Mouse (Mus musculus) forebrain, embryonic 12.5 days (tissue): ENCODE measurements around the gene Ftcd. TPM values are rescaled to one million over a fixed set of nuclear protein-coding genes. Genes with fewer than 3 reads are reported as not detected.
A peak's percentile ranks its signal among the peaks of the same experiment; 100 is the strongest.

Source experiments
- ATAC-seq: fragments of 200-750 bp; cut with Nextera tagmentation; 2 replicates; pipeline ENCODE4 v1.8.0; 2017; ENCODE audit warnings: moderate TSS enrichment; ENCODE audit not compliant: low FRiP score
- H3K27ac ChIP-seq: fragments of 300-500 bp; sonication (generic); 2 replicates; pipeline ENCODE4 v1.5.1; 2016; ENCODE audit warnings: mild to moderate bottlenecking
- H3K27me3 ChIP-seq: fragments of 300-500 bp; sonication (generic); 2 replicates; pipeline ENCODE4 v1.6.1; 2016; ENCODE audit warnings: mild to moderate bottlenecking
- H3K36me3 ChIP-seq: fragments of 300-500 bp; sonication (generic); replicated peaks from 2 replicates; pipeline ENCODE4 v1.6.1; 2016; ENCODE audit warnings: mild to moderate bottlenecking
- H3K4me1 ChIP-seq: fragments of 300-500 bp; sonication (generic); 2 replicates; pipeline ENCODE4 v1.6.1; 2016
- H3K4me2 ChIP-seq: fragments of 300-500 bp; sonication (generic); 2 replicates; pipeline ENCODE4 v1.6.1; 2016; ENCODE audit warnings: mild to moderate bottlenecking, moderate library complexity
- H3K4me3 ChIP-seq: fragments of 300-500 bp; sonication (generic); replicated peaks from 2 replicates; pipeline ENCODE4 v1.5.1; 2016; ENCODE audit warnings: mild to moderate bottlenecking
- H3K9ac ChIP-seq: fragments of 300-500 bp; sonication (generic); 2 replicates; pipeline ENCODE4 v1.6.1; 2016; ENCODE audit warnings: mild to moderate bottlenecking
- H3K9me3 ChIP-seq: fragments of 300-500 bp; sonication (generic); 2 replicates; pipeline ENCODE4 v1.6.1; 2016
- WGBS: fragments of 180-500 bp; shearing (Covaris S2); methylation state at CpG from one replicate; pipeline ENCODE4 v1.1.7; 2016; 5-methylcytosine and 5-hydroxymethylcytosine counted together
- polyA plus RNA-seq: library from polyadenylated mRNA; unstranded; fragments of >200 nt; fragmentation: Nextera tagmentation; extraction: Ambion mirVana; gene quantifications from 2 replicates; pipeline ENCODE4 v1.2.1, GENCODE M21; 2016

Gene Ftcd
- polyA plus RNA-seq, 1 experiment from 2014 or later = not detected

GRCm38 (mm10) chr10:76622928-76623680 is 47.7 kb downstream of the Ftcd start, which contains the start of gene Col6a2:
Gene Col6a2 (minus strand): TSS chr10:76623630.
- ATAC-seq = peak; percentile 81
- peak within 1 kb of the TSS; percentile 58 for H3K4me2 ChIP-seq
- no peaks in the 10 kb centered on the region for H3K36me3 ChIP-seq
- H3K9ac ChIP-seq = peak within 1 kb of the TSS; percentile 33; the same call in 1 of the 2 replicates
- H3K27ac ChIP-seq = no peak within 1 kb of the TSS
- WGBS = 3% methylated on average over 30 of the region's 31 CpGs
- H3K4me1 ChIP-seq = peaks cover 10% of the 10 kb centered on the region
- peak within 1 kb of the TSS; percentile 38 for H3K4me3 ChIP-seq
- H3K27me3 ChIP-seq = 0 out of 2 replicates have a peak, but pooled peaks cover 14% of the 10 kb centered on the region
- no peaks in the 10 kb centered on the region for H3K9me3 ChIP-seq

GRCm38 (mm10) chr10:76623734-76624133 is 48.3 kb downstream of the Ftcd start:
- no peak for ATAC-seq
- no peak overlapping the region for H3K27ac ChIP-seq
- no peaks in the 10 kb centered on the region for H3K36me3 ChIP-seq
- peak overlapping the region; percentile 38 for H3K4me3 ChIP-seq
- 0 out of 2 replicates have a peak, but pooled peaks cover 14% of the 10 kb centered on the region for H3K27me3 ChIP-seq
- 17% methylated on average over 7 of the region's 7 CpGs for WGBS
- H3K4me2 ChIP-seq = peak overlapping the region; percentile 58
- peaks cover 10% of the 10 kb centered on the region for H3K4me1 ChIP-seq
- no peaks in the 10 kb centered on the region for H3K9me3 ChIP-seq
- peak overlapping the region; percentile 33; the same call in 1 of the 2 replicates for H3K9ac ChIP-seq

- Histone ChIP-seq H3K27me3 (0 out of 2 replicates have a peak, but pooled peaks cover 14% of the 10 kb centered on the region), H3K36me3 (no peaks in the 10 kb centered on the region), H3K9me3 (no peaks in the 10 kb centered on the region), H3K4me3 (no peak overlapping the region), H3K4me2 (no peak overlapping the region), H3K27ac (no peak overlapping the region), H3K4me1 (peaks cover 10% of the 10 kb centered on the region), H3K9ac (no peak overlapping the region)
- ATAC-seq = no peak
- 81% methylated on average over 7 of the region's 7 CpGs for WGBS
These were observed 49.5 kb downstream of the Ftcd start for GRCm38 (mm10) chr10:76624903-76625302.

GRCm38 (mm10) chr10:76627714-76628113 is 52.3 kb downstream of the Ftcd start:
- 86% methylated on average over 5 of the region's 5 CpGs for WGBS
- Histone ChIP-seq H3K36me3 (no peaks in the 10 kb centered on the region), H3K4me2 (no peak overlapping the region), H3K4me1 (peaks cover 10% of the 10 kb centered on the region), H3K27ac (no peak overlapping the region), H3K4me3 (no peak overlapping the region), H3K9me3 (no peaks in the 10 kb centered on the region), H3K27me3 (0 out of 2 replicates have a peak, but pooled peaks cover 10% of the 10 kb centered on the region), H3K9ac (no peak overlapping the region)
- no peak for ATAC-seq

DNA sequence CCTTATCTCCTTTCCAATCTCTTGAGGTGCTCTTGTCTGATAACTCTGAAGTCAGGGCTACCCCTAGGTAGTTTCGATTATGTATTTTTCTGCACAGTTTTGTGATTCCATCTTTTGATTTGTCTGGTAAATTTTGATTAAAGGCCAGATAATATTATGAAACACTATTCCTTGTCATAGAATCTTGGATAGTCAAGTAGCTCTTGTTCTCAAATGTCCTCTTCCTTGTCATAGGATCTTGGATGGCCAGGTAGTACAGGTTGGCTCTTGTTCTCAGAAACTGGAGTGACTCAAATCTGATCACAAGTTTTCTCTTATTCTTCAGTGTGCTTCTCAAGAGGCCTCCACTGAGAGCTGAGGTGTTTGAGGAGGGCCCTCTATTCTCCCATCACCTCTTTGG is 55.2 kb downstream of the Ftcd start:
- H3K4me2 ChIP-seq = no peak overlapping the region
- no peaks in the 10 kb centered on the region for H3K36me3 ChIP-seq
- no peak overlapping the region for H3K4me3 ChIP-seq
- no peak for ATAC-seq
- no peaks in the 10 kb centered on the region for H3K27me3 ChIP-seq
- no peak overlapping the region for H3K9ac ChIP-seq
- WGBS = 91% methylated on average over 1 of the region's 1 CpGs
- no peak overlapping the region for H3K27ac ChIP-seq
- peaks cover 4% of the 10 kb centered on the region; the same call in 1 of the 2 replicates for H3K4me1 ChIP-seq
- no peaks in the 10 kb centered on the region for H3K9me3 ChIP-seq

- H3K27ac ChIP-seq = no peak overlapping the region
- ATAC-seq = no peak
- no peaks in the 10 kb centered on the region for H3K9me3 ChIP-seq
- H3K9ac ChIP-seq = no peak overlapping the region
- no peak overlapping the region for H3K4me2 ChIP-seq
- H3K4me1 ChIP-seq = peaks cover 4% of the 10 kb centered on the region; the same call in 1 of the 2 replicates
- WGBS = 81% methylated on average over 8 of the region's 8 CpGs
- no peaks in the 10 kb centered on the region for H3K27me3 ChIP-seq
- H3K36me3 ChIP-seq = no peaks in the 10 kb centered on the region
- no peak overlapping the region for H3K4me3 ChIP-seq
These were observed 57.2 kb downstream of the Ftcd start for GRCm38 (mm10) chr10:76632630-76633029.

GRCm38 (mm10) chr10:76634094-76634571 is 58.7 kb downstream of the Ftcd start:
- 52% methylated on average over 7 of the region's 7 CpGs for WGBS

DNA sequence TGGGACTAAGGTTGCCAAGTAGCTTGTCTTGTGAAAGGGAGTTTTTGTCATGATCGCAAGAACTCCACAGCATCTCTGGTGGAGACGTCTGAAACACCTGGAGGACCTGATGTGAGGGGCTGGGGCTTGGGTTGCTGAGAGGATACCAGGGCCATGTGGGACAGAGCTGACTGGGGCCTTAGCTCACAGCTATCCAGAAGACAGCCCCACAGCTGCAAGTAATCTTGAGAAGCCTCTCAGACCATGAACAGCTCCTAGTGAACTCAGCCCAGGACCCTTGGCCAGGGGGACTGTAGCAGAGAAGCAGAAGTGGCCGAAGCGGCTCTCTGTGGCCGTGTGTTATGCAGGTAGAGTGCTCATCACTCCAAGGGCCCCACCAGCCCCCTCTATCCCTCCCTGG is 59.1 kb downstream of the Ftcd start:
- H3K4me1 ChIP-seq = peaks cover 4% of the 10 kb centered on the region; the same call in 1 of the 2 replicates
- H3K27me3 ChIP-seq = no peaks in the 10 kb centered on the region
- H3K9ac ChIP-seq = no peak overlapping the region
- WGBS = 74% methylated on average over 5 of the region's 5 CpGs
- no peak overlapping the region for H3K4me3 ChIP-seq
- H3K9me3 ChIP-seq = no peaks in the 10 kb centered on the region
- H3K36me3 ChIP-seq = no peaks in the 10 kb centered on the region
- no peak for ATAC-seq
- H3K27ac ChIP-seq = no peak overlapping the region
- H3K4me2 ChIP-seq = no peak overlapping the region

More at GRCm38 (mm10) chr10:76634094-76634571, 58.7 kb downstream of the Ftcd start:
- no peaks in the 10 kb centered on the region for H3K27me3 ChIP-seq
- no peaks in the 10 kb centered on the region for H3K36me3 ChIP-seq
- H3K27ac ChIP-seq = no peak overlapping the region
- no peak for ATAC-seq
- H3K9me3 ChIP-seq = no peaks in the 10 kb centered on the region
- no peak overlapping the region for H3K9ac ChIP-seq
- peaks cover 4% of the 10 kb centered on the region; the same call in 1 of the 2 replicates for H3K4me1 ChIP-seq
- no peak overlapping the region for H3K4me3 ChIP-seq
- H3K4me2 ChIP-seq = no peak overlapping the region

DNA sequence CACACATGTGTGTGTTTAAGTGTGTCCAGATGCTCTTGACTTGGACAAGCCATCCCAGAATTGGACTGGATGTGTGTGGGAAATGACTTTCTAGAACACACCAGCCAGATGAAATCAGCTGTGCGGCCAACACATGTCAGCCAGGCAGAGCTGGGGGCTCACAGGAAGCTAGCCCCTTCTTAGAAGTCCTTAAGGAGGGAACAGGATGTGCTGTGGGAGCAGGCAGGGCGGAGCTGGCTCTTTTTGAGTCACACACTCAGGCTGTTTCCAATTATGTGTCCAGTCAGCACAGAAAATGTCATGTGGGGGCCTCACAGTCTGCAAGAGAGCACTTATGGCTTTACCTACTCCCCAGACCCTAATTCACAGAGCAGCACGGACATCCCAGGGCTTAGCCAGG is 60.6 kb downstream of the Ftcd start:
- WGBS = 79% methylated on average over 3 of the region's 3 CpGs
- H3K4me2 ChIP-seq = no peak overlapping the region
- no peaks in the 10 kb centered on the region for H3K9me3 ChIP-seq
- H3K9ac ChIP-seq = no peak overlapping the region
- H3K4me1 ChIP-seq = peaks cover 4% of the 10 kb centered on the region; the same call in 1 of the 2 replicates
- H3K27ac ChIP-seq = no peak overlapping the region
- no peak for ATAC-seq
- no peaks in the 10 kb centered on the region for H3K36me3 ChIP-seq
- H3K4me3 ChIP-seq = no peak overlapping the region
- no peaks in the 10 kb centered on the region for H3K27me3 ChIP-seq

DNA sequence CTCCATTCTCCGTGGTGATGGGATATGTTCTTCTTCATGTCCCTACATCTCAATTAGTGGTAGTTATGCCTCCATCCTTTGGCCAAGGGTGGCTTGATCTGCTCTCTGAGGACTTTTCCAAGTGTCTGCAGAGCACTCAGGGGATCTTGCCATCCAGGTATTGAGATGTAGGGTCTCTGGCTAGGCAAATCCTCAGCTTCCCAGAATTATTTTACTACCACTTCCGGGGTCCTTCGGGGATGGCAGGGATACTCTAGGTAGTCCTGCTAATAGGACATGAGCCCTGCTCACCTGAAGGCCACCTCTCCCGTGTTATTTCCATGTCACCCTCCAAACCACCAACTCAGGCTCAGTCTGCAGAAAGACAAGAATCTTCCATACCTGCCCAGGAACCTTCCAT is 61.2 kb downstream of the Ftcd start:
- no peak overlapping the region for H3K27ac ChIP-seq

More for the DNA sequence above, 61.2 kb downstream of the Ftcd start:
- Histone ChIP-seq H3K27me3 (no peaks in the 10 kb centered on the region), H3K4me1 (peaks cover 4% of the 10 kb centered on the region; the same call in 1 of the 2 replicates), H3K36me3 (no peaks in the 10 kb centered on the region), H3K9ac (no peak overlapping the region), H3K4me3 (no peak overlapping the region), H3K9me3 (no peaks in the 10 kb centered on the region), H3K4me2 (no peak overlapping the region)
- WGBS = 88% methylated on average over 4 of the region's 4 CpGs
- no peak for ATAC-seq
